Mouse (Mus musculus) A20 (cell line): ENCODE measurements at regions not wholly inside any gene's neighbourhood (a gene's known extent, or its start where the extent isn't known, plus 50 kb on each side); places are given as distances from the start of the nearest gene placed in this dataset.
"Not testable (repeated sequence)": the region's sequence is repeated elsewhere in the genome, so short reads cannot be mapped to it uniquely, and the experiment has no call there.

Source experiments
- DNase-seq: peaks from one replicate; pipeline ENCODE4 v3.0.0-alpha.2; 2011; ENCODE audit warnings: low read depth, low spot score

DNA sequence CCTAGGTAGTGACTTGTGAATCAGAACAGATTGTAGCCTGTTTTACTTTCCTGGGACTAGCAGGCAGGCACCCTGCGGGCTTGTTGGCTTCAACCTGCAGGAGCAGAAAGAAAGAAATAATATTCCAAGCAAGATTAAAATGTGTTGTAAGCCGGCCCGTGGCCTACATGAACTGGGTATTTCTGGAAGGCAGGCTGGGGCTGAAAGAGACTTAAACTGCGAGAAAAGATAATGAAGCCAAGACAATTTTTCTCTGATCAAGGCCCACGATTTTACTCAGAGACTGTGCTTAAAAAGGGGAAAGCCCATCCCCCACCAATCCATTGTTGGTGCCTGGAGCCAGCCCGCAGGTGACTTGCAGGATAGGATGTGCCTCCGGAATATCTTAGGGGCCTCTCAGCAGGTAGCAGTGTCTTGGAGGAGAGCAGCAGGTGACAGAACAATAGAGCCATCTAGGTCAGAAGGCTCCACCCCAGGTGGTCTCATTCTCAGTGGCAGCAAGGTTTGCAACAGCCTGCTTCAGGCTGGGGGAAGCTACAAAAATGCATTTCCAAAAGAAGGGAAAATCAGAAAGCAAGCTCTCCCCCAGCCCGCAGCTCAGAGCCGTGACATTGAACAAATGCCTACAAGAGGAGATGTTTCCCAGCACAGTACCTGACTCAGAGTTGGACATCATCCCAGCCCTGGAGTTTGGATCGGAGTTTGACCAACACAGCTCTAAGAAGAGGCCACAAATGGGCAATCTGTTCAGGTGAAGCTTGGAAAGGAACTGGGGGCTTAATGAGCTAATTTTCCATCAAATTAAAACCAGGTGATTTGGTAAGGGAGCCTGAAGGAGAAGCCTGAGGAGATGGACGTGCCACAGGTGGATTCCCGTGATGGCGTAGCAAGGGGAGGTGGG is 121.4 kb upstream of the Slc1a3 start:
- DNase-seq, result no peak

DNA sequence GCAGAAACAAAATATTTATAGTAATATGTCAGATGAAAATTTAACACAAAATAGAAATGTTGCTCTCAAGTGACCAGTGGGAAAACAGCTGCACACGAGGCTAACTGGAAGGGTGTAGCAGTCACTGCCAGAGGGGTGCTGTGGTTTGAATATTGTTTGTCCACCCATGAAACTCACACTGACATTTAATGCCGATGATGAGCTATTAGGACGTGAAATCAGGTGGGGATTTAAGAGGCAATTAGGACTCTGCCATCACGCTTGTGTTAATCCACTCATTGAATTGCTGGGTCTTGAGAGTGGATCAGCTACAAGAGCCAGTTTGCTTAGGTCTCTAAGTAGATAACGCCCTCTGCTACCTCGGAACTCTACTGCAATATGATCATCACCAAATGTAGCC is 114.3 kb upstream of the Slc1a3 start:
- DNase-seq, result no peak

DNA sequence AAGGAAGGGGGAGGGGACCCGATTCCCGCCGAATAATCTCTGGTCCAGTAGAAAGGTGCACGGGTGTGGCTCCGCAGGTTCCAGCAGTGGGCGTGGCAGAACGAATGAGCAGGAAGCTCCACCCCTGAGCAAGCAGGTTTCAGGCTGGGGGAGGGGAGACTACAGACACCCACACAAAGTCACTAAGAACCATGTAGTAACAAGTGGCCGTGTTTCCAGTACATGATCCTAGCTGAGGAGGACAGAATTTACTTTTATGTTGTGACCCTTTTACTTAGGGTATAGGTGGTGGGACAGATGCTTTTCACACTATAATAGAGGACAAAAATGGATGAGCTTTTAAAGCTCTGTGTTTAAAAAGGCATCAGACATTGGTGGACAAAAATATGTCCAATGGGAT is 112.2 kb upstream of the Slc1a3 start:
- DNase-seq, result not testable (repeated sequence)

DNA sequence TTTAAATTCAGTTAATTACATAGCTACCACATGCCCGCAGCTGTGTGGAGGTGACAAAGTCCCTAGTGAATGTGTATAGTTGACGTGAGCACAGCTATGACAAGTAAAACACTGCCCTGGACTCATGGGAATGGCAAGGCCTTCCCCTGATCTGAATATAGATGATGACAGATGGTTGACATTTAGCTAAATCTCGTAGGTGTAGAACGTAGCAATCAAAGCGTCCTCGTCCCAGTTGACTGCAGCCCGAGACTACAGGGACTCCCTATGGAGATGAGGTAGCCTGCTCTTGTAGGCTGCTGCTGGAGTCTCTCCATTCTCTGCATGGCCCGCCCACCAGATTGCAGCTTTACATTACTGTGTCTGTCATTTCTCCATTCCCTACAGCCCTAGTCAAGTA is 107.0 kb upstream of the Slc1a3 start:
- DNase-seq, result no peak

DNA sequence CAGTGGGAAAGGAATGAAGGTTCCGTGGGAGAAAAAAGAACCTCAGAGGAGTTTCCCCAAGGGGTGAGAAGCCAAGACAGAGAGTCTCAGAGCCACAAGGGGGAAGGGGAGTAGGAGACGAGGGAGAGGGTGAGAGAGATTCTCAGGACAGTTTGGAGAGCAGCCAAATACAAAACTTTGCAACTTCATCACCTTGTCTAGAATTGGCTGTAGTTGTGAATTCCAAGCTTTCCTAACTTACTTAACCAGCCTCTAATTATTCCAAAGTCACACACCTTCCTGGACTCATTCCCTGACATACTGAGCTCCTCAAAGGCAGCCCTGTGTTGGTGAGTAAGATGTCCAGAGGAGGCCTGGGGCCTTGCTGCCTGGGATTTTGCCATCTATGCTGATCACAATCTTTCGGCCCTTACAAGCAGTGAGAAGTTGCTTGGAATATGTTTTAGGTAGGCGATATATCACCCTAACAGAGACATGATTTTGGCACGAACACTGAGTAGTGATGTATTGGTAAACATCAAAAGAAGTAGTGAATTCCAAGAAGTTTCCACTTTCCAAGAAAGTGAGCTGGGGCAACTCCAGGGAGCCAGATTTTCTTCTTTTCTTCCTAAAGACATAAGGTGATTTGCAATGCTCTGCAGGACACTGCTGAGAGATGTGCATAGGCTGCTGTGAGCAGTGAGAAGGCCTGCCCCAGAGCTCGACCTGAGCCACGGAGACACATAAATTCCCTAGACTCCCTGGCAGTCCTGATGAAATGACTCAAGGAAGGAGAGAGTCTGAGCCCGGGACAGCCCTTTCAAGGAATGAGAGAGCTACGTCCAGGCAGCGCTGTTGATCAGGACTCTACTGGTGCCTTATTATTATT is 106.2 kb upstream of the Slc1a3 start:
- DNase-seq, result no peak

DNA sequence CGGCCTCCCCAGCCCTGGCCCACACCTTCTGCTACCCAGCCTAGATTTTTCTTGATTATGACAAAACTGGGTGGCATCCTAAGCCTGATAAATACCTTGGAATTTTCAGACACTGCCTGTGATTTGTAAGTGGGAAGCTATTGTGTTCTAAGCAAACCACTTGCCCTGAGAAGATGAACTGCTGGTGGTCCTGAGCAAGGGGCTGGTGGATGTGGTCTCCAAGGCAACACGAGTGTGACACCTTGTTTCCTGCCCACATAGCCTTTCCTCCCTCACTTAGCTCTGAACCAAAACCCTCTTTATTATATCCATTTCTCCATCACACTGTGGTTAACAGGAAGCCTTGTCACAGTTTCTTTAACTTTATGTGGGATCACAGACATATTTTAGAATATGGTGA is 105.4 kb upstream of the Slc1a3 start:
- no peak for DNase-seq

DNA sequence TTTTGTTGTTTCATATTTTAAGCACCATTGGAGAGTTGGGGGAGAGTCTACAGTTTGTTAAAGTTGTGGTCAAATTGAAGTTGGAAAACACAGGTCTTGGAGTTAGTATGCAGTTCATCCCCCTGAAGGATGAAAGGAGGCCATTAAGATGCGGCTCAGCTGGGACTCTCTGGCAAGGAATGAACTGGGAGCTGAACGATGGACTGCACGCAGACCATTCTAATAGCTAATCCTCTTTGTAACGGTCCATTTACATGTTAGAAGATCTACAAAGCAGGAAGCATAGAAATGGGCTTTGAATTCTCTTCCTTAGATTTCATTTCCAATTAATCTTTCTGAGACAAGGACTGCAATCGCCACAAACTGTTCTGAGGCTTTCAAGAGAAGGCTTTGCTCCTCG is 104.7 kb upstream of the Slc1a3 start:
- no peak for DNase-seq

DNA sequence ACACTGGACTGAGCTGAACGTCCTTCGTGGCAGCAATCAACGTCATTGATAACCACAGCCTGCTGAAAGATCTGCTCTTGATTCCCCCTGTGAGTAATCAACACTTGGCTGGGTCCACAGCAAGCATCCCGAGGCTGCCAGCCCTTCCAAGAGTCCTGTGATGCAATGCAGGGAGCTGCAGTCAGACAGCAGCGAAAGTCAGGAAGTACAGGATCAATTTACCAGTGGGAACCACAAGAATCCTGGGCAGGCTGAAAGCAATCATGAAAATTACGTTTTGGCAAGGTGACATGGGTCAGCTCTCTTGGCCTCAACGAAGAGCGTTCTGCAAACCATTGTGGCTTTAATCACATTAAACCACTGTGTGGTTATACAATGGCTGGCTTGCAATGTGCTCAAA is 95.8 kb upstream of the Slc1a3 start:
- no peak for DNase-seq

DNA sequence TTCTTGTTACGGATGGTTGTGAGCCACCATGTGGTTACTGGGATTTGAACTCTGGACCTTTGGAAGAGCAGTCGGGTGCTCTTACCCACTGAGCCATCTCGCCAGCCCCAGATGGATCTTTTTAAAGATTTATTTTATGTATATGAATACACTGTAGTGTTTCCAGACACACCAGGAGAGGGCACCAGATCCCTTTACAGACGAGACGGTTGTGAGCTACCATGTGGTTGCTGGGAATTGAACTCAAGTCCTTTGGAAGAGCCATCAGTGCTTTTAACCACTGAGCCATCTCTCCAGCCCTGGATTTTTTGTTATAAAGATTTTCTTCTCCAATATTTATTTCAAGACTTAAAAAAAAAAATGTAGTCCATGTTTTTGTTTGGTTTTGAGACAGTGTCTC is 95.0 kb upstream of the Slc1a3 start:
- not testable (repeated sequence) for DNase-seq

DNA sequence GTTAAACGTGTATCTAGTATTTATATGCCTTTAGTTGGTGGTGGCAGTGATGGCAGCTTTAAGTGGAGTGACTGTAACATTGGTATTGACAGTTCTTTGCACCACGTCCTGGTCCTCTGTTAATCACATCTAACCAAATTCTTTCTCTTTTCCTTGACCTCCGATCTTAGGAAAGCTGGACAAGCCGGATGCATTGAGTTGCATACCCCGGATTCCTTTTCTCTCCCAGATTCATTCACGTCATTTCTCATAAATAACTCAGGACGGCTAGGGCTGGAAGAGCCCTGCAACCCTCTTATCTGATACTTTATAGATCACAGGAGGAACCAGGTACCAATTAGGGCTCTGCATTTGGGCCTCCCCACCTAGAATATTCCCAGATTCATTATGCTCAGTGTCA is 91.5 kb upstream of the Slc1a3 start:
- no peak for DNase-seq

DNA sequence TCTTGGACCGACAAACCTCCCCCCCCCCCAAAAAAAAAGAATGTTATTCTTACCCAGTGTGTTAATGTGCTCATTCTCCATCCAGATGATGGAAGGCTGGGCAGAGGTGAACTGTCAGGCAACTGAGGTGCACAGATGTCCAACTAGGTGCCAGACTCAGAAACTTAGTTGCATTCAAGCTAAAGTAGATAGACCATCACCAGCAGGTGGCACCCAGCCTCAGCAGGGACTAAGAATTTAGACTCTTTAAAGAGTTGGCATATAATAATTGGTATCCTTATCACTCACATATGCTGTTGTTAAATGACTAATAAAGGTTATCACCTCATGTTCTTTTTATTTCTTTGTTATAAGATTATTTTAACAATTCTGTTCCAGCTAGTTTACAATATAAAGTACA is 86.5 kb upstream of the Slc1a3 start:
- DNase-seq, result peak; percentile 26

DNA sequence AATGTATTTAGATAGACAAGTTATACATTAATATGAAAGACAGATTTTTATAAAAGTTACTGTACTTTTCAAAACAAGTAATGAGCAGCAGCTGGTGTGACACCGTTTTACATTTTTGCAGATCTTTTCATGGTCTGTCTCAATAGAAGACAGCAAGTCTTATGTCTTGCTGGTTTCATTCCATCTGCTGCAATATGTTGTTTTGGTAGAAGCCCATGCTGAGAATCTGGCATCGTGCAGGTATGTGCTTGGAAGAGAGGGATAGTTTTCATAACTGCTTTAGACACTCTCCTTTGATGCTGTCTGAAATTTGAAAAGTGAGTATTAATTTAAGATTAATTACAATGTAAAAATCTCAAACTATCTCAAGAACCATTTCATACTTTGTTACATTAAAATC is 81.5 kb upstream of the Slc1a3 start:
- no peak for DNase-seq

DNA sequence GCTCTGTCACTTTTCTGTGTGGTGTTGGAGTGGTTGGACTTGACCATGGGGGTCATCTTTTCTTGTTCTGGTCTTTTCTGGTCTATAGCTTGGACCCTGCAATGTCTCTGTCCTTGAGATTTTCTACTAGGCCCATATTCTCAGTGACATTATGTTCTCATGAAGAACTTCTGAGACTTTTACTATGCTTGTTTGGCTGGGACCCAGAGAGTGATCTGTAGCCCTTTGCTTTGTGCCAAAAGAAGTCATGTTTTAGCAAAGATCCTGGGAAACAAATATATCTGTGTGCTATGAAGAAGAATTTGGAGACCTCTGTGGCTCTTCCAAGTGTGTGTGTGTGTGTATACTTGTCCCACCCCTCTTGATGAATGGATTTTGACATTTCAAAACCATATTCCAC is 79.4 kb upstream of the Slc1a3 start:
- DNase-seq, result no peak

DNA sequence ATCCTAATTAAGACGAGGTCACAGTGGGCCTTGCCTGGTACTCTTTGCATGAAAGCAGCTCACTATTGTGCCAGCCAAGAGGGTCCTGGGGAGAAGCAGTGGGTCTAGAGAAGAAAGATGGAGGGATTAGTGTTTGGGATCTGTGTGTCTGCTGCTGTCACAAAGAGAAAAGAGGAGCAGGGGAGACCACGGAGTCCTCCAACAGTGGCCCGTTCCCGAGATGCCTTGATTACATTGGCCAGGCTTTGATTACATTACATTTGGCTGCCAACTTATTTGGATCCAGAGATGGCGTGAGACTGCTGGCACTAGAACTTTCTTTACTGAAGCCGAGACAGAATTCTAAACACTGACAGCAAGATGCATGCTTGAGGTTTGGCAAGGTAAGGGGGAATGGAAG is 78.4 kb upstream of the Slc1a3 start:
- DNase-seq, result no peak

DNA sequence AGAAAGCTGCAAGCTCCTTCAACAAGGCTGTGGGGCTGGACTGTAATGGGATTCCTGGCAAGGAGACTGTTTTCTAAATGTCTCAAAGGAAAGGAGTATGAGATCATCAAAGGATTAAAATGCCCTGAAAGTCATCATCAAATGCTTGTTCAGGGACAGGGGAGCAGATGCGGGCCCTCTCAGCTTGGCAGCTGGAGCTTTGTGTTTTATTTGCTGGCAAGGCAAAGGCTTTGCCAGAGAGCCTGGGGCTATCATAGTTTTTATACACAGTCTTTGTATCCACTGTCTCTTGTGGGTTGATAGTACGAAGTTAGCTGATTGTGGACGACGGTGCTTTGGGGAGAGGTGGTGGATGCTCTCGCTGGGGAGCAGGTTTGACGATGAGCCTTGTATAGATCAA is 75.0 kb upstream of the Slc1a3 start:
- DNase-seq, result no peak

DNA sequence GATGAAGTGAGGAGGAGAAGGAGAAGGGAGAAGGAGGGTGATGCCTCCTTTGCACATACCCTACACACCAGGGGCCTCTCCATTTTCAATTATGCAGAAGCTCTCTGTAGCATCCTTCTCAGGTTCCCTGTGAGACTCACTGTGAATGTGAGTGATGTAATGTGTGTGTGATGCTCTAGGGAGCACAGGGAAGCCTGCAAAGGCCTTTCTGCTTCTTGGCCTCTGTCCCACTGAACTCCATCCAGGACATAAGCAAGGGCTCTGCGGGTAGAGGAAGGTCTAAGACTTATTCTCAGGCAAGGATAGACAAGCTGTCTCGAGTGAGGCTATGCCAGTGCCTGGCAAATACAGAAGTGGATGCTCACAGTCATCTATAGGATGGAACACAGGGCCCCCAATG is 73.0 kb upstream of the Slc1a3 start:
- DNase-seq, result no peak

DNA sequence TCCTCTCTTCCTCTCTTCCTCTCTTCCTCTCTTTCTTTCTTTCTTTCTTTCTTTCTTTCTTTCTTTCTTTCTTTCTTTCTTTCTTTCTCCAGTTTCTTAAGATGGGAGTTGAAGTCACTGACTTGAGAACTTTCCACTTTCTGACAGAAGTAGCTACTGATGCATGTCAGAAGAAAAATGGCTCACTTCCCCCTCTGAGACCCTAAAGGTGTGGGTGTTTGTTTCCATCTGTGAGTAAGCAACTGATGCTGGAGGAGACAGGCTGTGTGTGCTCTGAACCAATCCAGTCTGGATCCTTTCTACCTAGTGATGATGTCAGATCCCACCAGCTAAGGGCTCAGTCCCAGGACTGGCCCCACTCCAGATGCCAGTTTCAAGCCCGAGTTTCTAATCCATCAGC is 72.5 kb upstream of the Slc1a3 start:
- peak; percentile 49 for DNase-seq

DNA sequence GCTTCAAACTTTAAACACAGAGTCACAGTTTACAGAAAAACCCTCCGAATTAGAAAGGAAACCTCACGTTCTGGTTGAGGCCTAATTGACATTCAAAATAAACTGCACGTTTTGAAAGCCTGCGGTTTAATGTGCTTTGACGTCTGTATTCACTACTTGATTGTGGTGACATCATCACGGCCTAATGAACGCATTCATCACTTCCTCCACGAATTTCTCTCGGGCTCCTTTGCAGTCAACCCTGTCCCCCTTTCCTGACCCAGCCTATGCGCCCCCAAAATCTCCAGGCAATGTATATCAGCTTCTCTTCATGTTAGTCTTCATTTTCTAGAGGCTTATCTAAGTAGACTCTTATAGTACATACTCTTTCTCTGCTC is 71.6 kb upstream of the Slc1a3 start:
- DNase-seq, result no peak

DNA sequence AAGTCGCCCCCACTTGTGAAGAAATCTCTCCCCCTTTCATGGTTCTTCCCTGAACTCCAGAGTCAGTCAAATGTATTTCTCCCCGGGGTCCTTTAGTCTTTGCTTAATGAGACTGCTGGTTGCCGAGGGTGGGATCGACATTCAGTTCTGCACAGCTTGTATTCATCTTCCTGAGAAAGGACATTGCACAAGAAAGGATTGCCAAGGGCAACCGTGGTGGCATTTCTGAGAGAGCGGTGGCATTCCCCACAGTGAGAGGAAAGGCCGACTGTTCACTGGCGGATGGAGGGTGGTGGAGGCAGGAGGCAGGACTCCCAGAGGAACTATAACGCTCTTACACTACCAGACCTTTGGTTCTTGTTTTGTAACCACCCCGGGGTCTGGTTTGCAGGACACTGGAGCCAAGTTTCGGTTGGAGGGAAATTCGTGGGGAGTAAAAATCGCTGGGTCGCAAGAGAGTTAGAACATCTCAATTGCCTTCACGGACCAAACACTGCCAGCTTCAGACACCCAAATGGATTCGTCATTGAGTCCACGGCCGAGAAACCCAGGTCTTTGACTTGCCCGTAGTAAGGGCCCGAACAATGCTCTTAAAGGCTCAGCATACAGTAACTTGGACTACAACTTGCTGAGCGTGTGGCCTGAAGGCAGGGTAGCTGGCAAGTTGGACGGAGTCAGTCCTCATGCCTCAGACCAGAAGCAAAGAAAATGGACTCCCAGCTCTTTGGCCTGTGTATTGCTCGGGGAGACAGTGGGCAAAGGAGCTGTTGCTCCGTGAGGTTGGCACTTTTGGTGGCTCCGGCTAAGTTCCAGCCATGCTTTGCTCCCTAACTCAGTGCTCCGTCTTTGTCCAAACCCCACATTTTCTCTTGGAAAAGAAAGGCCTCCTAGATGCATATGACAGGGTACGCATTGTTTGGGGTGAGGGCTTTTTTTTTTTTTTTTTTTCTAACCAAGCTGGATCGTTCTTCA is 70.9 kb upstream of the Slc1a3 start:
- DNase-seq, result no peak

DNA sequence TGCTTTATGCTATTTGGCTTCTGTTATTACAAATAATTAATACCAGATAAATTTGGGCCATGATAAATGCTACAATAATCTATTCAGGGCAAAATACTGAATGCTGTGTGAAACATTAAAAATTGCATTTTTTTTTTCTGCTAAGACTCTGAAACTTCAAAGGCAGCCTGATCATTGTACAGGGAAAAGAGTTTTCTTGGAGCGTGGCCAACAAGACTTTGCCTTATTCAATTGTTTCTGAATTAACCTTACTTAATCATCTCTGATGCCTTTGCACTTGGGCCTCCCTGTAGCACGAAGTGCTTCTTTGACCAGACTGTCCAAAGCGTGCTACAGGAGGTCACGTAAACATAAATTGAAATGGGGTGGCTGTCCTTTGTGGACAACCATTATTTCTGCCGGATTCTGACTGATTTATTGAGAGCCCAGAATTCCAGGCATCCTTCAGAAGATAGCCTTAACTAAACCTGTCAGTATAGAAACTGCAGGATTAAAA is 69.9 kb upstream of the Slc1a3 start:
- DNase-seq, result no peak
